Mouse (Mus musculus) liver, embryonic 13.5 days (tissue): Measurements from ENCODE around the gene Gm49405. TPM values are rescaled to one million over a fixed set of nuclear protein-coding genes. Genes with fewer than 3 reads are reported as not detected.
"Not testable (repeated sequence)": the region's sequence is repeated elsewhere in the genome, so short reads cannot be mapped to it uniquely, and the experiment has no call there.

Source experiments
- ATAC-seq: fragments of 200-750 bp; cut with Nextera tagmentation; 2 replicates; pipeline ENCODE4 v1.8.0; 2017; ENCODE audit warnings: low read depth, mild to moderate bottlenecking, moderate number of reproducible peaks, moderate library complexity
- DNase-seq: peaks from one replicate; pipeline ENCODE4 v3.0.0; 2022
- H3K27ac ChIP-seq: fragments of 300-500 bp; sonication (generic); 2 replicates; pipeline ENCODE4 v1.5.1; 2015; ENCODE audit warnings: moderate library complexity, mild to moderate bottlenecking, inconsistent platforms
- H3K27me3 ChIP-seq: fragments of 300-500 bp; sonication (generic); 2 replicates; pipeline ENCODE4 v1.6.1; 2015; ENCODE audit warnings: mild to moderate bottlenecking, inconsistent platforms
- H3K36me3 ChIP-seq: fragments of 300-500 bp; sonication (generic); 2 replicates; pipeline ENCODE4 v1.6.1; 2015; ENCODE audit warnings: mild to moderate bottlenecking, inconsistent platforms
- H3K4me1 ChIP-seq: fragments of 300-500 bp; sonication (generic); replicated peaks from 2 replicates; pipeline ENCODE4 v1.6.1; 2015; ENCODE audit warnings: inconsistent platforms
- H3K4me2 ChIP-seq: fragments of 300-500 bp; sonication (generic); 2 replicates; pipeline ENCODE4 v1.6.1; 2015; ENCODE audit warnings: inconsistent platforms, mild to moderate bottlenecking, moderate library complexity
- H3K4me3 ChIP-seq: fragments of 300-500 bp; sonication (generic); replicated peaks from 2 replicates; pipeline ENCODE4 v1.5.1; 2015; ENCODE audit warnings: mild to moderate bottlenecking, inconsistent platforms
- H3K9ac ChIP-seq: fragments of 300-500 bp; sonication (generic); 2 replicates; pipeline ENCODE4 v1.6.1; 2015; ENCODE audit warnings: mild to moderate bottlenecking, inconsistent platforms
- H3K9me3 ChIP-seq: fragments of 300-500 bp; sonication (generic); replicated peaks from 2 replicates; pipeline ENCODE4 v1.6.1; 2016; ENCODE audit warnings: inconsistent platforms
- WGBS: fragments of 180-500 bp; shearing (Covaris S2); methylation state at CpG from one replicate; pipeline ENCODE4 v1.1.7; 2015; ENCODE audit not compliant: insufficient replicate concordance; 5-methylcytosine and 5-hydroxymethylcytosine counted together
- polyA plus RNA-seq: library from polyadenylated mRNA; unstranded; fragments of >200 nt; fragmentation: Nextera tagmentation; extraction: Ambion mirVana; gene quantifications from 2 replicates; pipeline ENCODE4 v1.2.1, GENCODE M21; 2015

The Gm49405 gene
- 0.55 and 0.59 TPM in 2 replicates for polyA plus RNA-seq

DNA sequence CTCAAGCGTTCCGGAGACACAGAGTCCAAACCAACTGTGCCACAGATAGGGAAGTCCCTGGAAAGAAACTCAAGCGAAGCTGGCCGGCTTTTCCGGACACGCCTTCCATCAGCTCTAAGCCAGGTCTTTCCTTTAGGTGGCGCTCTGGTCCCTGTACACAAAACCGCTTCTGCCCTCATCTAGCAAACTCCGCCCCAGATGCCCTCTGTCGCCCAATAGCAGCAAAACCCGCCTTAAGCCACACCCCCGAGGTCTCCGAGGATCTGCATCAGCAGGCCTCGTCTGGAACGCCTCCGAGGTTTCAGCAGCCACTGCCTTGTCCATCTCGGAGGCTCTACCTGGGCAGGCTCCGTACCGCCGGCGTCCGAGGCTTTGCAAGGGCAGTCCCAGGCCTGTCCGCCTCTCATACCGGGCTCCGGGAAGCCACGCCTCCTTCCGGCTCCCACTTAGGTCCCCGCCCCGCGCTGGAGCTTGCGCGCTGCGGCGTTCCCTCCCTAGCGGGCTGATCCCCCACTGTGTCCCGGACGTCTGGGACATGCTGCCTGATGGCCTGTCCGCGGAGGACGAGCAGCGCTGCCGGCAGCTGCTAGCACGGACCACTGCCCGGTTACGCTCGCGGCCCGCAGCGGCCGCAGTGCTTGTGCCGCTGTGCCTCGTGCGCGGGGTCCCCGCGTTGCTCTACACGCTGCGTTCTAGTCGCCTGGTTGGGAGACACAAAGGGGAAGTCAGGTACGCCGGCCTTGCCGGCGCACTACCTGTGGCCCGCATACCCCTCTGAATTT lies at the start of gene Gm49405, which contains the start of gene Nudt8:
Gene Gm49405 (plus strand): TSS at position 508 of the 782 bp plus-strand sequence.
Gene Nudt8 (plus strand): TSS at position 462 of the 782 bp plus-strand sequence.
- under 1% methylated on average over 64 of the region's 64 CpGs for WGBS

GRCm38 (mm10) chr19:3951461-3951860 lies 49.0 kb upstream of the Gm49405 start:
- 0 out of 2 replicates have a peak, but pooled peaks cover 5% of the 10 kb centered on the region for H3K27me3 ChIP-seq
- H3K4me2 ChIP-seq, result no peak overlapping the region
- H3K27ac ChIP-seq, result no peak overlapping the region
- ATAC-seq (no peak), DNase-seq (no peak)
- H3K4me1 ChIP-seq, result peaks cover 8% of the 10 kb centered on the region; the same call in 1 of the 2 replicates
- no peak overlapping the region for H3K9ac ChIP-seq
- no peaks in the 10 kb centered on the region for H3K9me3 ChIP-seq
- no peak overlapping the region for H3K4me3 ChIP-seq
- no peaks in the 10 kb centered on the region for H3K36me3 ChIP-seq

More for the DNA sequence above, at the start of gene Gm49405, which contains the start of gene Nudt8:
- Histone ChIP-seq H3K36me3 (peaks cover 6% of the 10 kb centered on the region), H3K4me1 (peaks cover 38% of the 10 kb centered on the region), H3K27ac (peak within 1 kb of the TSS; percentile 96), H3K9me3 (no peaks in the 10 kb centered on the region), H3K4me3 (peak within 1 kb of the TSS; percentile 81), H3K4me2 (peak within 1 kb of the TSS; percentile 90), H3K27me3 (no peaks in the 10 kb centered on the region), H3K9ac (peak within 1 kb of the TSS; percentile 84)
- DNase-seq, result peak; percentile 97
- peak; percentile 89 for ATAC-seq

DNA sequence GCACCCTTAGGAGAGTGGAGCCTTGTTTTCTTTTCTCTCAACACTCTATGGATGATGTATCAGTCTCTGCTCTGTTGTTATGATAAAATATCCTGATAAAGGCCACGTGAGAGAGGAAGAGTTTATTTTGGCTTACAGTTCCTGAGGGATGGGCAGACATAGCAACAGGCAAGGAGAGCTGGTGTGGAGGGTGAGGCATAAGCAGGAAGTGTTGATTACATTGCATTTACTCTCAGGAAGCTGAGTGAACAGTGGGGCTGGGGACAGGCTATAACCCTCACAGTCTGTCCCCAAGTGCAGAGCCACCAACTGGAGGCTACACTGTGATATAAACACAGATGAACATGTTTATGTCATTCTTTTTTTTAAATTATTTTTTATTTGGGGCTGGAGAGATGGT lies 48.3 kb upstream of the Gm49405 start:
- Histone ChIP-seq H3K27me3 (0 out of 2 replicates have a peak, but pooled peaks cover 8% of the 10 kb centered on the region), H3K4me1 (peaks cover 7% of the 10 kb centered on the region; the same call in 1 of the 2 replicates), H3K27ac (no peak overlapping the region), H3K36me3 (no peaks in the 10 kb centered on the region), H3K4me2 (no peak overlapping the region), H3K9ac (no peak overlapping the region), H3K4me3 (no peak overlapping the region), H3K9me3 (no peaks in the 10 kb centered on the region)
- 50% methylated on average over 1 of the region's 1 CpGs for WGBS
- DNase-seq, result no peak
- no peak for ATAC-seq

- no peaks in the 10 kb centered on the region for H3K9me3 ChIP-seq
- no peak overlapping the region for H3K9ac ChIP-seq
- H3K4me3 ChIP-seq, result no peak overlapping the region
- H3K4me1 ChIP-seq, result peaks cover 1% of the 10 kb centered on the region; the same call in 1 of the 2 replicates
- WGBS, result 62% methylated on average over 3 of the region's 3 CpGs
- H3K36me3 ChIP-seq, result no peaks in the 10 kb centered on the region
- 0 out of 2 replicates have a peak, but pooled peaks cover 8% of the 10 kb centered on the region for H3K27me3 ChIP-seq
- ATAC-seq (no peak), DNase-seq (no peak)
- no peak overlapping the region for H3K4me2 ChIP-seq
- H3K27ac ChIP-seq, result no peak overlapping the region
Observed at GRCm38 (mm10) chr19:3955033-3955432, 45.4 kb upstream of the Gm49405 start.

- Histone ChIP-seq H3K9ac (no peak overlapping the region), H3K9me3 (no peaks in the 10 kb centered on the region), H3K4me1 (no peaks in the 10 kb centered on the region; the same call in 1 of the 2 replicates), H3K27ac (no peak overlapping the region), H3K36me3 (no peaks in the 10 kb centered on the region), H3K27me3 (0 out of 2 replicates have a peak, but pooled peaks cover 8% of the 10 kb centered on the region), H3K4me3 (no peak overlapping the region), H3K4me2 (no peak overlapping the region)
- DNase-seq (no peak), ATAC-seq (no peak)
- 24% methylated on average over 4 of the region's 4 CpGs for WGBS
Observed at GRCm38 (mm10) chr19:3955804-3956203, 44.6 kb upstream of the Gm49405 start.

GRCm38 (mm10) chr19:3957296-3958036 lies 43.0 kb upstream of the Gm49405 start:
- H3K9ac ChIP-seq, H3K27ac ChIP-seq, H3K4me1 ChIP-seq, DNase-seq, H3K4me3 ChIP-seq, H3K9me3 ChIP-seq, H3K27me3 ChIP-seq, H3K4me2 ChIP-seq, ATAC-seq, H3K36me3 ChIP-seq: not testable (repeated sequence)
- 60% methylated on average over 5 of the region's 5 CpGs for WGBS

- Histone ChIP-seq H3K27ac (no peak within 1 kb of the TSS), H3K36me3 (no peaks in the 10 kb centered on the region), H3K4me2 (no peak within 1 kb of the TSS), H3K9me3 (no peaks in the 10 kb centered on the region), H3K4me1 (no peaks in the 10 kb centered on the region; the same call in 1 of the 2 replicates), H3K9ac (no peak within 1 kb of the TSS), H3K27me3 (0 out of 2 replicates have a peak, but pooled peaks cover 8% of the 10 kb centered on the region), H3K4me3 (no peak within 1 kb of the TSS)
- DNase-seq (no peak), ATAC-seq (no peak)
- 58% methylated on average over 4 of the region's 4 CpGs for WGBS
Observed at GRCm38 (mm10) chr19:3958470-3958869, 42.0 kb upstream of the Gm49405 start, which contains the start of gene Aldh3b3. Gene Aldh3b3, plus strand, starts transcription at chr19:3958645.

DNA sequence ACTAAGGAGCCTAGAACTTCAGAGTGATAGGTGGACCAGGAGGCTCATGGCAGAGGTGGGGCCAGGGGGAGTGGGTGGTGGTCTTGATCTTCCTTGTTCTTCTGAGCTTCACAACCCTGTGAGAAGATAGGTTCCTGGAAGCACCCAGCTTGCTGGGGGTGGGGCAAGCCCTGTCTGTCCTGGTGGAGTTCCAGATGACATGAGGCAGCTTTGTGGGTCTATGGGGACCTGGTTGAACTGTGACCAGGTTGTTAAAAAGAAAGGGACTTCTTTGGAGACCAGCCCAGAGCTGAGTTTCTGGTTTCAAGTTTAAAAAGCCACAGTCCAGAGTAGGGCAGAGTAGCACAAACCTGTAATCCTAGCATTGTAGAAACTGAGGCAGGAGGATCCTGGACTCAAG lies 41.4 kb upstream of the Gm49405 start:
- DNase-seq (no peak), ATAC-seq (no peak)
- no peak overlapping the region for H3K4me2 ChIP-seq
- 0 out of 2 replicates have a peak, but pooled peaks cover 8% of the 10 kb centered on the region for H3K27me3 ChIP-seq
- H3K9me3 ChIP-seq, result no peaks in the 10 kb centered on the region
- H3K27ac ChIP-seq, result no peak overlapping the region
- H3K4me3 ChIP-seq, result no peak overlapping the region
- H3K4me1 ChIP-seq, result no peaks in the 10 kb centered on the region; the same call in 1 of the 2 replicates
- H3K9ac ChIP-seq, result no peak overlapping the region
- H3K36me3 ChIP-seq, result no peaks in the 10 kb centered on the region

GRCm38 (mm10) chr19:3960211-3960610 lies 40.2 kb upstream of the Gm49405 start:
- no peak overlapping the region for H3K27ac ChIP-seq

GRCm38 (mm10) chr19:3961805-3962204 lies 38.6 kb upstream of the Gm49405 start:
- WGBS, result 66% methylated on average over 6 of the region's 6 CpGs
- H3K4me3 ChIP-seq, H3K27ac ChIP-seq, DNase-seq, H3K4me2 ChIP-seq, ATAC-seq, H3K9ac ChIP-seq, H3K27me3 ChIP-seq, H3K9me3 ChIP-seq, H3K4me1 ChIP-seq, H3K36me3 ChIP-seq: not testable (repeated sequence)

More at GRCm38 (mm10) chr19:3960211-3960610, 40.2 kb upstream of the Gm49405 start:
- H3K9ac ChIP-seq, result no peak overlapping the region
- no peak overlapping the region for H3K4me3 ChIP-seq
- no peak for DNase-seq
- no peaks in the 10 kb centered on the region for H3K9me3 ChIP-seq
- no peaks in the 10 kb centered on the region; the same call in 1 of the 2 replicates for H3K4me1 ChIP-seq
- no peaks in the 10 kb centered on the region for H3K36me3 ChIP-seq
- WGBS, result 71% methylated on average over 5 of the region's 5 CpGs
- H3K4me2 ChIP-seq, result no peak overlapping the region
- 0 out of 2 replicates have a peak, but pooled peaks cover 8% of the 10 kb centered on the region for H3K27me3 ChIP-seq
- no peak for ATAC-seq

- Histone ChIP-seq H3K9ac (no peak overlapping the region), H3K27ac (no peak overlapping the region), H3K36me3 (no peaks in the 10 kb centered on the region), H3K4me2 (no peak overlapping the region), H3K9me3 (no peaks in the 10 kb centered on the region), H3K4me1 (peaks cover 8% of the 10 kb centered on the region), H3K4me3 (no peak overlapping the region), H3K27me3 (no peaks in the 10 kb centered on the region)
- 11% methylated on average over 2 of the region's 2 CpGs for WGBS
- DNase-seq (no peak), ATAC-seq (no peak)
Observed at GRCm38 (mm10) chr19:3962469-3962868, 38.0 kb upstream of the Gm49405 start.
